8 mouse cellular contexts compared by ENCODE assay signal in genomic region chr12:32953066-32953465, GRCm38 (mm10). TPM values are rescaled to one million over a fixed set of nuclear protein-coding genes. Genes with fewer than 3 reads are reported as not detected.
A peak's percentile ranks its signal among the peaks of the same experiment; 100 is the strongest.
DNase-seq lines count a peak whose midpoint lies in the region; ATAC-seq and TF ChIP-seq lines count a peak whose summit lies in the region.

No protein-coding gene starts in this region.

- peak overlapping the region; percentile 85 for H3K4me2 ChIP-seq in CH12.LX (ENCODE audit: insufficient read depth, low read depth, poor library complexity, severe bottlenecking)
- peak overlapping the region; percentile 47 for H3K4me2 ChIP-seq in forebrain, embryonic 15.5 days (replicated peaks)
- H3K4me2 ChIP-seq in liver, embryonic 15.5 days, result peak overlapping the region; percentile 91

- no peak for DNase-seq in heart, adult 2 months
- no peak for DNase-seq in heart, adult 8-10 months (ENCODE audit: low spot score)
- DNase-seq in CH12.LX (ENCODE audit: extremely low read depth) (no peak), MN1 (ENCODE audit: low spot score) (no peak)
- no peak for DNase-seq in left cerebral cortex, adult 18-20 months (ENCODE audit: low spot score in 2 of 2)
- DNase-seq in embryo, embryonic 10.5 days (ENCODE audit: low spot score), result no peak

- H3K79me2 ChIP-seq in heart, adult 2 months (replicated peaks; ENCODE audit: control insufficient read depth, insufficient read depth, low read length), result peaks cover 4% of the 10 kb centered on the region; the same call in 1 of the 2 replicates
- peaks cover 5% of the 10 kb centered on the region; the same call in 1 of the 2 replicates for H3K79me2 ChIP-seq in CH12.LX (replicated peaks; ENCODE audit: control insufficient read depth, extremely low read depth, insufficient read depth, poor library complexity, severe bottlenecking)

- intact Hi-C loops in heart, adult 2 months (cut with DNase I), result loop anchor here (5.0 kb wide), 3 partner anchors 59 to 359 kb away; no protein-coding TSS in a partner anchor

- TF ChIP-seq POLR2A in heart, adult 2 months (IDR thresholded peaks at IDR 0.05; ENCODE audit: insufficient read depth, low read depth, low read length), result no peak
- no peak for TF ChIP-seq POLR2A in CH12.LX (IDR thresholded peaks at IDR 0.05; ENCODE audit: low read depth, low read length)

- peaks cover 5% of the 10 kb centered on the region for H3K4me1 ChIP-seq in heart, adult 2 months (ENCODE audit: control insufficient read depth, insufficient read depth, low read length)
- H3K4me1 ChIP-seq in CH12.LX (ENCODE audit: control insufficient read depth in 1 of 2, insufficient read depth in 2 of 2), result peaks cover 2 to 28% of the 10 kb centered on the region in 2 experiments
- peaks cover 33% of the 10 kb centered on the region for H3K4me1 ChIP-seq in forebrain, embryonic 15.5 days
- H3K4me1 ChIP-seq in liver, embryonic 15.5 days (replicated peaks), result peaks cover 44% of the 10 kb centered on the region

- H3K27me3 ChIP-seq in heart, adult 2 months (ENCODE audit: control insufficient read depth, insufficient read depth, low read length), result no peaks in the 10 kb centered on the region
- no peaks in the 10 kb centered on the region for H3K27me3 ChIP-seq in CH12.LX (replicated peaks)
- no peaks in the 10 kb centered on the region for H3K27me3 ChIP-seq in forebrain, embryonic 15.5 days
- H3K27me3 ChIP-seq in liver, embryonic 15.5 days, result no peaks in the 10 kb centered on the region

- in situ Hi-C loops in CH12.LX (cut with MboI; ENCODE audit: low pct_ligation_motif_present, low pct_unique_long_range_greater_than_20kb, low sequenced_read_pairs), result loop anchor here (5.0 kb wide), 1 partner anchor 59 kb away; no protein-coding TSS in a partner anchor

- peak overlapping the region; percentile 98 for H3K27ac ChIP-seq in heart, adult 2 months
- H3K27ac ChIP-seq in CH12.LX (ENCODE audit: insufficient read depth, low read depth), result no peak overlapping the region
- peak overlapping the region; percentile 97 for H3K27ac ChIP-seq in forebrain, embryonic 15.5 days (replicated peaks)
- peak overlapping the region; percentile 99 for H3K27ac ChIP-seq in liver, embryonic 15.5 days (replicated peaks)

- peak overlapping the region; percentile 70 for H3K4me3 ChIP-seq in heart, adult 2 months
- H3K4me3 ChIP-seq in CH12.LX (replicated peaks in 1 of 3; ENCODE audit: low read depth in 2 of 3, low read length in 2 of 3, poor library complexity in 1 of 3), result peak overlapping the region; percentile 68 to 77 (median 74)
- peak overlapping the region; percentile 94 for H3K4me3 ChIP-seq in forebrain, embryonic 15.5 days
- peak overlapping the region; percentile 84 for H3K4me3 ChIP-seq in liver, embryonic 15.5 days (replicated peaks)

- ATAC-seq in forebrain, embryonic 15.5 days (replicated peaks), result no peak
- ATAC-seq in liver, embryonic 15.5 days (ENCODE audit: insufficient read depth), result no peak

- peak overlapping the region; percentile 69 for H3K9ac ChIP-seq in heart, adult 2 months (ENCODE audit: low read depth, low read length)
- peak overlapping the region; percentile 51; the same call in 1 of the 2 replicates for H3K9ac ChIP-seq in CH12.LX (ENCODE audit: insufficient read depth, low read depth)
- peak overlapping the region; percentile 84 for H3K9ac ChIP-seq in forebrain, embryonic 15.5 days (replicated peaks)
- peak overlapping the region; percentile 84 for H3K9ac ChIP-seq in liver, embryonic 15.5 days

- 8% methylated on average over 6 of the region's 6 CpGs for WGBS in heart, adult 2 months
- 17% methylated on average over 6 of the region's 6 CpGs for WGBS in forebrain, embryonic 15.5 days
- 4% methylated on average over 6 of the region's 6 CpGs for WGBS in liver, embryonic 15.5 days (ENCODE audit: insufficient replicate concordance)

- no peaks in the 10 kb centered on the region for H3K9me3 ChIP-seq in CH12.LX (replicated peaks; ENCODE audit: low read length)
- H3K9me3 ChIP-seq in forebrain, embryonic 15.5 days, result no peaks in the 10 kb centered on the region
- no peaks in the 10 kb centered on the region for H3K9me3 ChIP-seq in liver, embryonic 15.5 days (replicated peaks)

- dilution Hi-C loops in CH12.LX (cut with MboI; ENCODE audit: extremely low pct_ligation_motif_present, extremely low pct_unique_long_range_greater_than_20kb, low sequenced_read_pairs), result no loop called here

- TF ChIP-seq RAD21 in CH12.LX (IDR thresholded peaks at IDR 0.05; ENCODE audit: low read depth, low read length), result no peak

- H3K36me3 ChIP-seq in heart, adult 2 months (ENCODE audit: control insufficient read depth, insufficient read depth, low read length), result peaks cover 24% of the 10 kb centered on the region
- H3K36me3 ChIP-seq in CH12.LX (replicated peaks in 1 of 2; ENCODE audit: control insufficient read depth in 1 of 2, insufficient read depth in 1 of 2, low read length in 1 of 2), result peaks cover 0 to 2% of the 10 kb centered on the region in 2 experiments
- no peaks in the 10 kb centered on the region for H3K36me3 ChIP-seq in forebrain, embryonic 15.5 days
- H3K36me3 ChIP-seq in liver, embryonic 15.5 days (replicated peaks), result no peaks in the 10 kb centered on the region

- TF ChIP-seq EP300 in heart, adult 2 months (IDR thresholded peaks at IDR 0.05; ENCODE audit: insufficient read depth, low read depth, low read length), result no peak
- TF ChIP-seq EP300 in CH12.LX (IDR thresholded peaks at IDR 0.05; ENCODE audit: low read length), result no peak

- TF ChIP-seq CTCF in heart, adult 2 months (IDR thresholded peaks at IDR 0.05), result no peak
- no peak for TF ChIP-seq CTCF in CH12.LX (conservative IDR thresholded peaks at IDR 0.05 in 1 of 2, IDR thresholded peaks at IDR 0.05 in 1 of 2; ENCODE audit: low read depth in 2 of 2, low read length in 2 of 2)

TF ChIP-seq in CH12.LX, 34 proteins besides CTCF, POLR2A, EP300 and RAD21:
- TF ChIP-seq SIN3A (IDR thresholded peaks at IDR 0.05; ENCODE audit: low read length), result no peak
- TF ChIP-seq CHD2 (IDR thresholded peaks at IDR 0.05; ENCODE audit: low read length), result no peak
- no peak for TF ChIP-seq MXI1 (IDR thresholded peaks at IDR 0.05; ENCODE audit: low read depth, low read length)
- TF ChIP-seq UBTF (IDR thresholded peaks at IDR 0.05; ENCODE audit: low read depth, low read length), result no peak
- TF ChIP-seq RCOR1 (conservative IDR thresholded peaks at IDR 0.05; ENCODE audit: low read depth, low read length), result no peak
- TF ChIP-seq TBP (conservative IDR thresholded peaks at IDR 0.05; ENCODE audit: low read depth, low read length), result no peak
- no peak for TF ChIP-seq TCF12 (IDR thresholded peaks at IDR 0.05; ENCODE audit: low read depth, low read length)
- TF ChIP-seq MAFK (IDR thresholded peaks at IDR 0.05; ENCODE audit: insufficient replicate concordance, low read length), result no peak
- TF ChIP-seq KAT2A (IDR thresholded peaks at IDR 0.05; ENCODE audit: insufficient replicate concordance, low read length), result no peak
- TF ChIP-seq ELF1 (IDR thresholded peaks at IDR 0.05; ENCODE audit: low read depth, low read length), result no peak
- TF ChIP-seq NRF1 (IDR thresholded peaks at IDR 0.05; ENCODE audit: low read depth, low read length), result no peak
- no peak for TF ChIP-seq JUN (IDR thresholded peaks at IDR 0.05; ENCODE audit: insufficient read depth, low read depth, low read length)
- TF ChIP-seq JUND (conservative IDR thresholded peaks at IDR 0.05; ENCODE audit: low read depth, low read length), result no peak
- TF ChIP-seq ZMIZ1 (IDR thresholded peaks at IDR 0.05; ENCODE audit: low read depth, low read length), result no peak
- no peak for TF ChIP-seq ZNF384 (IDR thresholded peaks at IDR 0.05; ENCODE audit: low read depth, low read length)
- TF ChIP-seq ZC3H11A (IDR thresholded peaks at IDR 0.05; ENCODE audit: low read depth, low read length), result no peak
- TF ChIP-seq SMC3 (IDR thresholded peaks at IDR 0.05; ENCODE audit: low read depth, low read length), result no peak
- TF ChIP-seq USF1 (IDR thresholded peaks at IDR 0.05; ENCODE audit: low read depth, low read length), result no peak
- TF ChIP-seq PAX5 (IDR thresholded peaks at IDR 0.05; ENCODE audit: low read length), result no peak

RNA-seq across cellular contexts. Expression of gene Sypl, which starts 0.6 kb away (rescaled TPM):
- 10 to 100 TPM; 77.8 to 85.5 TPM for total RNA-seq in heart, adult 2 months (2021)
- polyA plus RNA-seq in heart, adult 2 months (2012; rRNA removed), result 75.7 and 120 TPM in 2 replicates
- 10 to 100 TPM; 77.2 to 85.1 (median 80.7) TPM for total RNA-seq in heart, adult 8-10 months (2022)
- total RNA-seq in CH12.LX (2012; rRNA removed) (7.5 and 8.5 TPM in 2 replicates), CH12.LX (2014; rRNA removed) (25.8 and 29.1 TPM in 2 replicates)
- 33.4 and 37.8 TPM in 2 replicates for polyA plus RNA-seq in CH12.LX (2012; ENCODE audit: insufficient read length, low read depth)
- 39.8 TPM in 2 replicates for polyA plus RNA-seq in forebrain, embryonic 15.5 days (2015; fragmentation: Nextera tagmentation; extraction: Ambion mirVana)
- 40.4 and 42.0 TPM in 2 replicates for polyA plus RNA-seq in liver, embryonic 15.5 days (2015; fragmentation: Nextera tagmentation; extraction: Ambion mirVana)
- total RNA-seq in left cerebral cortex, adult 18-20 months (2021), result 10 to 100 TPM; 37.0 to 37.7 TPM
